ENCODE assay signal across 8 mouse cellular contexts in genomic region chr1:93685401-93686244, GRCm38 (mm10). TPM values are rescaled to one million over a fixed set of nuclear protein-coding genes. Genes with fewer than 3 reads are reported as not detected.
DNase-seq lines count a peak whose midpoint lies in the region; ATAC-seq lines count a peak whose summit lies in the region.

Gene Bok (plus strand): TSS chr1:93685660.

- H3K27ac ChIP-seq in lung, embryonic 16.5 days (ENCODE audit: low read length), result peak within 1 kb of the TSS; percentile 83

- peak; percentile 58 for DNase-seq in WW6 (ENCODE audit: low read depth, low spot score)
- DNase-seq in cerebellum, adult 9-10 months, result peak; percentile 46
- peak; percentile 89 for DNase-seq in heart, postnatal 4 days
- no peak for DNase-seq in layer of hippocampus, adult 8-10 months (ENCODE audit: low spot score in 2 of 2)
- peak; percentile 66 for DNase-seq in retina, embryonic 14.5 days (ENCODE audit: low spot score)
- no peak for DNase-seq in c-Kit-positive CD71-positive TER-119-positive erythroid progenitor cells, embryonic 14.5 days (ENCODE audit: low spot score)

- peak within 1 kb of the TSS; percentile 57 for H3K4me3 ChIP-seq in lung, embryonic 16.5 days (ENCODE audit: low read length)

- ATAC-seq in frontal cortex, adult (ENCODE audit: low TSS enrichment), result peak; percentile 42
- peak; percentile 80 for ATAC-seq in lung, embryonic 16.5 days (ENCODE audit: low read depth)

- peak within 1 kb of the TSS; percentile 82 for H3K9ac ChIP-seq in lung, embryonic 16.5 days (ENCODE audit: low read length)

- no peaks in the 10 kb centered on the region; the same call in 1 of the 2 replicates for H3K36me3 ChIP-seq in lung, embryonic 16.5 days (ENCODE audit: control insufficient read depth, insufficient read depth, low read length)

- H3K4me1 ChIP-seq in lung, embryonic 16.5 days (replicated peaks; ENCODE audit: control insufficient read depth, insufficient read depth, low read length), result peaks cover 7% of the 10 kb centered on the region

- no peaks in the 10 kb centered on the region for H3K27me3 ChIP-seq in lung, embryonic 16.5 days (ENCODE audit: control insufficient read depth, insufficient read depth, low read depth, low read length)

- peak within 1 kb of the TSS; percentile 79 for H3K4me2 ChIP-seq in lung, embryonic 16.5 days (ENCODE audit: low read depth, low read length)

- peaks cover 2% of the 10 kb centered on the region; the same call in 1 of the 2 replicates for H3K9me3 ChIP-seq in lung, embryonic 16.5 days (ENCODE audit: control insufficient read depth, low read length)

- WGBS in lung, embryonic 16.5 days, result under 1% methylated on average over 76 of the region's 78 CpGs

RNA-seq across cellular contexts. Expression of gene Bok, which starts in this region (rescaled TPM):
- total RNA-seq in heart, postnatal 4 days (2021), result 10 to 100 TPM; 16.6 to 16.9 TPM
- 10 to 100 TPM; 52.3 to 55.7 (median 52.8) TPM for total RNA-seq in layer of hippocampus, adult 8-10 months (2022)
- 65.9 and 68.1 TPM in 2 replicates for polyA plus RNA-seq in lung, embryonic 16.5 days (2015; fragmentation: Nextera tagmentation; extraction: Ambion mirVana)

Comparison
In these comparisons a context has a peak if more than half of its experiments do, and no peak if none do; other contexts are left out.
1. DNase-seq: peak in WW6 (single experiment), cerebellum, adult 9-10 months (single experiment), heart, postnatal 4 days (single experiment) and retina, embryonic 14.5 days (single experiment); none in layer of hippocampus, adult 8-10 months (0 of 2) and c-Kit-positive CD71-positive TER-119-positive erythroid progenitor cells, embryonic 14.5 days (single experiment).